Mouse (Mus musculus): ENCODE measurements around the gene Dgkb. TPM values are rescaled to one million over a fixed set of nuclear protein-coding genes. Genes with fewer than 3 reads are reported as not detected.

Gene Dgkb
- total RNA-seq, 1 experiment from 2014 or later: not detected

DNA sequence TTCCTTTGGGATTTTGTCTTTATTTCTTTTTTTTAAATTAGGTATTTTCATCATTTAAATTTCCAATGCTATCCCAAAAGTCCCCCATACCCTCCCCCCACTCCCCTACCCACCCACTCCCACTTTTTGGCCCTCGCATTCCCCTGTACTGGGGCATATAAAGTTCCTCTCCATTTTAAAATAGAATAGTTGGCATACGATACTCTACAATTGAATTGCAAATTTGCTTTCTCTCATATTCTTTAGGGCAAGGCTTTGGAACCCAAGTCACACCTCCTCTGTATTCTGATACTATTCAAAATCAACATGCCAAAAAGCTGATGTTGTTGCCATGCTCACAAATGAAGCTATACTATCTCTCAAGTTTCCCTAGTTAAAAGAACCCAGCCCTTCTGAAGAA, 679.7 kb downstream of the Dgkb start:
- ATAC-seq (replicated peaks; ENCODE audit: insufficient number of reproducible peaks, low FRiP score, low TSS enrichment, poor library complexity, severe bottlenecking): no peak

- ATAC-seq (replicated peaks; ENCODE audit: insufficient number of reproducible peaks, low FRiP score, low TSS enrichment, poor library complexity, severe bottlenecking): no peak
These were observed 683.4 kb downstream of the Dgkb start for GRCm38 (mm10) chr12:38500931-38501330.

- ATAC-seq (replicated peaks; ENCODE audit: insufficient number of reproducible peaks, low FRiP score, low TSS enrichment, poor library complexity, severe bottlenecking): no peak
These were observed 690.7 kb downstream of the Dgkb start for GRCm38 (mm10) chr12:38508195-38508594.

DNA sequence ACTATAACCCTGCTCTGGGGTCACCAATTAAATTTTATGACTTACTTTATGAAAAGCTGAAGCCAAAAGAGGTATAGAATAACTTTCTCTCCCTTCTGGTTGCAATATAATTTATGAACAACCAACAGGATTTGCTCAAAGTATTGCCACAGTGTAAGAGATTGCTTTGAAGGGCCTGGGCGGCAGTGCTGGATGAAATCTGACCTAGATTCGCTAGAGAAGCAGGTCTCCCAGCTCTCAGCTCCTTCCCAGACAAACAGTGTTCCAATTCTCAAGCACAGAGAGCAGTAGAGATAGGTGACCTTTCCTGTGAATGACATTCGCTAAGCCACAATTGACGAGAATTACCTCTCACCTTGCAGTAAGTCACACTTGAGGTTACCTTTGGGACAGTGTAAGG, 727.9 kb downstream of the Dgkb start:
- ATAC-seq (replicated peaks; ENCODE audit: insufficient number of reproducible peaks, low FRiP score, low TSS enrichment, poor library complexity, severe bottlenecking): no peak

GRCm38 (mm10) chr12:38577141-38577540, 759.6 kb downstream of the Dgkb start:
- no peak for ATAC-seq (replicated peaks; ENCODE audit: insufficient number of reproducible peaks, low FRiP score, low TSS enrichment, poor library complexity, severe bottlenecking)

DNA sequence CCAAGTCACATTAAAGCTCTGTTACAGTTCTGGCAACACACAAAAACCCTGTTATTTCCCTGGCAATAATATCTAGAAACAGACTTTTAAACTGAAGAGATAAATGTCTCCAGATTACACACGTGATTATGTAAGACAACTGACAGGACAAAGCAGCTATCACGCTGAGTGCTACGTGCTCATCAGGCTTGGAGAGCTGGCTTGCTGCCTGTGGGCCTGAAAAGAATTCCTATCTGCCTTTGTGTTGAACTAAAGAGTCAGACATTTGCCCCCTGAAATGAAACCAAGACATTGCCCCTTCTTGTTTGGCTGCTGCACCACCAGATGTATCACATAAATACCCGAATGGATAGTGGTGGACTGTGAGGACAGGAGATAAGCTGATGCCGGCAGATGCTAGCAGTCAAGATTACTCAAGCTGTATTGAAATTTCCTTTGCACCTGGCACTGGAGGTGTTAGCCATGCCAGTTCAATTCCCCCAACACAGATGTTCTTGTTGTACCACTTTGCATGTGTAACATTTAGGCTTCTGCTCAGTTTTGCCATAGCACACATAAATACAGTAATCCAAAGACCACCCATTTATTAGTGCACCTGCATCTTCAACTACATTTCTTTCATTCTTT, 761.8 kb downstream of the Dgkb start:
- ATAC-seq (replicated peaks; ENCODE audit: insufficient number of reproducible peaks, low FRiP score, low TSS enrichment, poor library complexity, severe bottlenecking): no peak

DNA sequence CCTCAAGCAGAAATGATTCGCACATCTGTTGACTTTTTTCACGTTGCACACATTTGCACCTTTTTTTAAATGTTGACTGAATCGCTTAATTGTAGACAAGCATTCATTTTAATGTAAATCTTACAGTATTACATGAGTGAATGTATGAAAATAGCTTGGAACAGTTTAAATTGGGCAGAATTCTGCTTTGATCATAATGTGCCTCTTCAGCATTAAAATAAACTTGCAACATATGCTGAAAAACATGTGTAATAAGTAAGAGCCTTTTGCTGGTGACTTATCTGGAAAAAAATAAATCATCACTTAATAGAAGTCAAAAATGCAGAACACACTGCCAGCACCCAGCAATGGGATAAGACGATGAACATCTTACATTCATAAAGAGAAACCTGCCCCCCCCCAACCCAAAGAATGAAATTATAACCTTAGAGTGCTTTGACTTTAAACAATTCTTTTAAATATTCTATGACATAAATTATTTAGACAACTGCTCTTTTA, 768.9 kb downstream of the Dgkb start:
- no peak for ATAC-seq (replicated peaks; ENCODE audit: insufficient number of reproducible peaks, low FRiP score, low TSS enrichment, poor library complexity, severe bottlenecking)

- no peak for ATAC-seq (replicated peaks; ENCODE audit: insufficient number of reproducible peaks, low FRiP score, low TSS enrichment, poor library complexity, severe bottlenecking)
These were observed 772.4 kb downstream of the Dgkb start for GRCm38 (mm10) chr12:38589951-38590350.

DNA sequence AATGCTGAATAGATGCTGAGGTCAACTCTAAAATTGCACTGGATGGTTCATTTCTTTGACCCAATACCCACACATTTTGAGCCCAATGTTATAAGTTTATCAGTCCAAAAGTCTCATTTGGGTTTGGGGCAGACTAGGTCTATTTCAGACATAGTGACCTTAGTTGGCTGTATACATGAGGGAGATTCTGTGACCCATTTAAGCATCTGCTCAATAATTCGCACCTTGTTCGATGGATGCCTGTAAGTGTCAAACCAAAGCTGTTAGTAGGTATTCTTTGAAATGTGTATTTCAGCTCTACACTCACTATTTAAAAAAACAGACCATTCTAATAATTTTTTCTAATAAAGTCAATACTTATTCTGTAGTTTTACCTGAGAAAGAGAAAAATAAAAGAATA, 776.1 kb downstream of the Dgkb start:
- no peak for ATAC-seq (replicated peaks; ENCODE audit: insufficient number of reproducible peaks, low FRiP score, low TSS enrichment, poor library complexity, severe bottlenecking)

- no peak for ATAC-seq (replicated peaks; ENCODE audit: insufficient number of reproducible peaks, low FRiP score, low TSS enrichment, poor library complexity, severe bottlenecking)
These were observed 776.5 kb downstream of the Dgkb start for GRCm38 (mm10) chr12:38594055-38594454.

GRCm38 (mm10) chr12:38596416-38597062, 779.0 kb downstream of the Dgkb start:
- ATAC-seq (replicated peaks; ENCODE audit: insufficient number of reproducible peaks, low FRiP score, low TSS enrichment, poor library complexity, severe bottlenecking): no peak

GRCm38 (mm10) chr12:38598096-38598495, 780.6 kb downstream of the Dgkb start:
- ATAC-seq (replicated peaks; ENCODE audit: insufficient number of reproducible peaks, low FRiP score, low TSS enrichment, poor library complexity, severe bottlenecking): no peak

- no peak for ATAC-seq (replicated peaks; ENCODE audit: insufficient number of reproducible peaks, low FRiP score, low TSS enrichment, poor library complexity, severe bottlenecking)
These were observed 782.8 kb downstream of the Dgkb start for GRCm38 (mm10) chr12:38600165-38600845.

GRCm38 (mm10) chr12:38608104-38608503, 790.6 kb downstream of the Dgkb start:
- no peak for ATAC-seq (replicated peaks; ENCODE audit: insufficient number of reproducible peaks, low FRiP score, low TSS enrichment, poor library complexity, severe bottlenecking)

GRCm38 (mm10) chr12:38668265-38668664, 850.7 kb downstream of the Dgkb start:
- no peak for ATAC-seq (replicated peaks; ENCODE audit: insufficient number of reproducible peaks, low FRiP score, low TSS enrichment, poor library complexity, severe bottlenecking)
